Mouse (Mus musculus) embryonic fibroblast, embryonic 13.5 days (primary cell): ENCODE data around the gene Ptpn23.

Experiments
- CTCF ChIP-seq: IDR thresholded peaks from 2 replicates; pipeline ENCODE4 v1.5.1; 2011; ENCODE audit warnings: mild to moderate bottlenecking, control low read depth, low read length, moderate library complexity, borderline replicate concordance; ENCODE audit not compliant: insufficient read depth
- POLR2A ChIP-seq: IDR thresholded peaks from 2 replicates; pipeline ENCODE4 v1.6.1; 2011; ENCODE audit warnings: low read depth, mild to moderate bottlenecking, control low read depth, low read length, moderate library complexity

GRCm38 (mm10) chr9:110402731-110403130 is 5.3 kb downstream of the Ptpn23 start:
- TF ChIP-seq CTCF (no peak), POLR2A (no peak)
